Mouse (Mus musculus) MEL (cell line): ENCODE data around the gene Dnmt3l. TPM values are rescaled to one million over a fixed set of nuclear protein-coding genes. Genes with fewer than 3 reads are reported as not detected.

Source experiments
- DNase-seq: peaks from one replicate; pipeline ENCODE4 v3.0.0; 2011; ENCODE audit warnings: low read depth, low spot score
- H3K27ac ChIP-seq: 2 replicates; pipeline ENCODE4 v1.5.1; 2012; ENCODE audit warnings: low read depth, mild to moderate bottlenecking, control low read depth, low read length, moderate library complexity; ENCODE audit not compliant: control insufficient read depth
- H3K27me3 ChIP-seq, 2 experiments: fragments of 150-350 bp in 1 of 2; sonication (generic) in 1 of 2; 2 replicates each; pipeline ENCODE4 v1.6.1; 2012; ENCODE audit warnings: low read length in 2 of 2, mild to moderate bottlenecking in 2 of 2, improper control_type of control experiment in 1 of 2, moderate library complexity in 1 of 2; ENCODE audit not compliant: insufficient read depth in 2 of 2, control insufficient read depth in 1 of 2
- H3K36me3 ChIP-seq, 2 experiments: 2 replicates each; pipeline ENCODE4 v1.6.1; 2012 to 2014; ENCODE audit warnings: low read length in 2 of 2, improper control_type of control experiment in 1 of 2, inconsistent platforms in 1 of 2, mild to moderate bottlenecking in 1 of 2; ENCODE audit not compliant: insufficient read depth in 2 of 2, control insufficient read depth in 1 of 2
- H3K4me1 ChIP-seq, 2 experiments: fragments of 150-350 bp in 1 of 2; sonication (generic) in 1 of 2; 2 replicates each; pipeline ENCODE4 v1.6.1; 2012; ENCODE audit warnings: low read length in 2 of 2, improper control_type of control experiment in 1 of 2, mild to moderate bottlenecking in 1 of 2; ENCODE audit not compliant: insufficient read depth in 2 of 2, control insufficient read depth in 1 of 2
- H3K4me3 ChIP-seq, 2 experiments: fragments of 150-350 bp in 1 of 2; sonication (generic) in 1 of 2; 2 replicates each; pipeline ENCODE4 v1.5.1; 2012; ENCODE audit warnings: low read depth in 2 of 2, low read length in 2 of 2, mild to moderate bottlenecking in 2 of 2, moderate library complexity in 2 of 2, control low read depth in 1 of 2, improper control_type of control experiment in 1 of 2; ENCODE audit not compliant: control insufficient read depth in 1 of 2, insufficient read depth in 1 of 2
- H3K79me2 ChIP-seq: 2 replicates; pipeline ENCODE4 v1.6.1; 2012; ENCODE audit warnings: mild to moderate bottlenecking, low read length, moderate library complexity; ENCODE audit not compliant: control insufficient read depth, poor library complexity, insufficient read depth
- H3K9ac ChIP-seq: 2 replicates; pipeline ENCODE4 v1.6.1; 2012; ENCODE audit warnings: low read depth, mild to moderate bottlenecking, control low read depth, low read length, moderate library complexity; ENCODE audit not compliant: control insufficient read depth, poor library complexity, severe bottlenecking
- H3K9me3 ChIP-seq: fragments of 150-350 bp; sonication (generic); replicated peaks from 2 replicates; pipeline ENCODE4 v1.6.1; 2012; ENCODE audit warnings: mild to moderate bottlenecking, low read length, improper control_type of control experiment, moderate library complexity; ENCODE audit not compliant: insufficient read depth
- CHD1 ChIP-seq: IDR thresholded peaks from 2 replicates; pipeline ENCODE4 v1.6.1; 2012; ENCODE audit warnings: low read depth, mild to moderate bottlenecking, inconsistent platforms, low read length, improper control_type of control experiment
- CTCF ChIP-seq, 3 experiments: IDR thresholded peaks in 2 of 3; conservative IDR thresholded peaks in 1 of 3; 2 replicates each; pipeline ENCODE4 v1.5.1; 2011 to 2012; ENCODE audit warnings: low read length in 3 of 3, low read depth in 2 of 3, mild to moderate bottlenecking in 2 of 3, improper control_type of control experiment in 1 of 3, inconsistent platforms in 1 of 3, mixed read lengths in 1 of 3, moderate library complexity in 1 of 3; ENCODE audit not compliant: control insufficient read depth in 1 of 3, insufficient read depth in 1 of 3, poor library complexity in 1 of 3, severe bottlenecking in 1 of 3
- E2F4 ChIP-seq: IDR thresholded peaks from 2 replicates; pipeline ENCODE4 v1.6.1; 2011; ENCODE audit warnings: low read depth, low read length, improper control_type of control experiment, borderline replicate concordance
- EP300 ChIP-seq, 2 experiments: IDR thresholded peaks; 2 replicates each; pipeline ENCODE4 v1.6.1; 2011; ENCODE audit warnings: improper control_type of control experiment in 2 of 2, low read length in 2 of 2, low read depth in 1 of 2, mild to moderate bottlenecking in 1 of 2
- ETS1 ChIP-seq: IDR thresholded peaks from 2 replicates; pipeline ENCODE4 v1.6.1; 2012; ENCODE audit warnings: low read depth, mild to moderate bottlenecking, inconsistent platforms, low read length, improper control_type of control experiment, moderate library complexity
- GABPA ChIP-seq: IDR thresholded peaks from 2 replicates; pipeline ENCODE4 v1.6.1; 2012; ENCODE audit warnings: low read depth, mild to moderate bottlenecking, inconsistent platforms, low read length, improper control_type of control experiment, moderate library complexity
- JUND ChIP-seq: IDR thresholded peaks from 2 replicates; pipeline ENCODE4 v1.6.1; 2011; ENCODE audit warnings: low read depth, mild to moderate bottlenecking, improper control_type of control experiment, low read length
- MAX ChIP-seq: IDR thresholded peaks from 2 replicates; pipeline ENCODE4 v1.6.1; 2011; ENCODE audit warnings: low read length, improper control_type of control experiment
- MAZ ChIP-seq: IDR thresholded peaks from 2 replicates; pipeline ENCODE4 v1.6.1; 2012; ENCODE audit warnings: low read depth, mild to moderate bottlenecking, inconsistent platforms, low read length, improper control_type of control experiment
- MXI1 ChIP-seq: IDR thresholded peaks from 2 replicates; pipeline ENCODE4 v1.6.1; 2011; ENCODE audit warnings: mild to moderate bottlenecking, low read depth, low read length, improper control_type of control experiment
- NRF1 ChIP-seq: IDR thresholded peaks from 2 replicates; pipeline ENCODE4 v1.6.1; 2014; ENCODE audit warnings: low read depth, mild to moderate bottlenecking, inconsistent platforms, low read length, improper control_type of control experiment, moderate library complexity; ENCODE audit not compliant: poor library complexity, insufficient read depth, severe bottlenecking
- POLR2AphosphoS5 ChIP-seq: IDR thresholded peaks from 2 replicates; pipeline ENCODE4 v1.6.1; 2012; ENCODE audit warnings: low read depth, borderline replicate concordance, mild to moderate bottlenecking, inconsistent platforms, low read length, moderate library complexity, mixed read lengths
- RCOR1 ChIP-seq: IDR thresholded peaks from 2 replicates; pipeline ENCODE4 v1.6.1; 2012; ENCODE audit warnings: low read depth, mild to moderate bottlenecking, inconsistent platforms, low read length, improper control_type of control experiment
- TBP ChIP-seq: IDR thresholded peaks from 2 replicates; pipeline ENCODE4 v1.8.0; 2011; ENCODE audit warnings: low read depth, low read length, improper control_type of control experiment
- TCF12 ChIP-seq: IDR thresholded peaks from 2 replicates; pipeline ENCODE4 v1.6.1; 2014; ENCODE audit warnings: low read depth, mild to moderate bottlenecking, inconsistent platforms, low read length, improper control_type of control experiment, moderate library complexity
- USF1 ChIP-seq: IDR thresholded peaks from 2 replicates; pipeline ENCODE4 v1.6.1; 2014; ENCODE audit warnings: low read depth, mild to moderate bottlenecking, inconsistent platforms, low read length, improper control_type of control experiment, moderate library complexity
- ZC3H11A ChIP-seq: IDR thresholded peaks from 2 replicates; pipeline ENCODE4 v1.6.1; 2012; ENCODE audit warnings: low read depth, mild to moderate bottlenecking, inconsistent platforms, low read length, improper control_type of control experiment
- ZKSCAN1 ChIP-seq: IDR thresholded peaks from 2 replicates; pipeline ENCODE4 v1.6.1; 2012; ENCODE audit warnings: low read depth, mild to moderate bottlenecking, inconsistent platforms, low read length, improper control_type of control experiment, moderate library complexity
- polyA plus RNA-seq, 2 experiments: library from polyadenylated mRNA; stranded (reverse) in 1 of 2; unstranded in 1 of 2; fragments of >175 nt in 1 of 2; fragments of >200 nt in 1 of 2; gene quantifications; 2 replicates each; pipeline versions ENCODE4 v1.2.1 to v1.2.4; 2012; ENCODE audit warnings: low replicate concordance in 2 of 2, low read depth in 1 of 2; ENCODE audit not compliant: insufficient read length in 2 of 2, insufficient read depth in 1 of 2, missing spikeins in 1 of 2
- total RNA-seq: library from RNA; depleted of rRNA; stranded (reverse); fragments of 300-350 nt; gene quantifications from 2 replicates; pipeline ENCODE4 v1.2.3, GENCODE M21; 2012

Dnmt3l gene
- total and polyA plus RNA-seq, 3 experiments: not detected

- no peaks in the 10 kb centered on the region for H3K4me1 ChIP-seq
- no peaks in the 10 kb centered on the region for H3K79me2 ChIP-seq
- TF ChIP-seq CHD1 (no peak), GABPA (no peak), EP300 (IDR thresholded peaks at IDR 0.05; ENCODE audit: low read depth in 1 of 2, low read length in 2 of 2) (no peak), CTCF (IDR thresholded peaks at IDR 0.05 in 2 of 3, conservative IDR thresholded peaks at IDR 0.05 in 1 of 3; ENCODE audit: control insufficient read depth in 1 of 3, insufficient read depth in 1 of 3, low read depth in 2 of 3, low read length in 3 of 3, poor library complexity in 1 of 3, severe bottlenecking in 1 of 3) (no peak), MAZ (no peak), USF1 (no peak), ZC3H11A (no peak), RCOR1 (no peak), TCF12 (no peak), JUND (no peak)
- H3K9me3 ChIP-seq: no peaks in the 10 kb centered on the region
- DNase-seq: no peak
- no peak overlapping the region for H3K9ac ChIP-seq
- peaks cover 0 to 14% of the 10 kb centered on the region in 2 experiments for H3K27me3 ChIP-seq
- H3K27ac ChIP-seq: no peak overlapping the region
- H3K4me3 ChIP-seq: no peak overlapping the region
- H3K36me3 ChIP-seq: no peaks in the 10 kb centered on the region
Measured at GRCm38 (mm10) chr10:78048061-78048730, 6.4 kb downstream of the Dnmt3l start.

- peaks cover 0 to 13% of the 10 kb centered on the region in 2 experiments for H3K27me3 ChIP-seq
- H3K27ac ChIP-seq: no peak overlapping the region
- no peaks in the 10 kb centered on the region for H3K4me1 ChIP-seq
- no peak overlapping the region for H3K4me3 ChIP-seq
- DNase-seq: no peak
- no peak for TF ChIP-seq POLR2AphosphoS5
- no peaks in the 10 kb centered on the region for H3K9me3 ChIP-seq
- H3K79me2 ChIP-seq: no peaks in the 10 kb centered on the region
- H3K9ac ChIP-seq: no peak overlapping the region
- H3K36me3 ChIP-seq: no peaks in the 10 kb centered on the region
Measured at GRCm38 (mm10) chr10:78049519-78050035, 7.8 kb downstream of the Dnmt3l start.

- Histone ChIP-seq H3K79me2 (no peaks in the 10 kb centered on the region), H3K4me3 (no peak overlapping the region), H3K27me3 (peaks cover 0 to 11% of the 10 kb centered on the region in 2 experiments; a peak in 3 of 4 replicates), H3K9ac (no peak overlapping the region), H3K9me3 (no peaks in the 10 kb centered on the region), H3K36me3 (no peaks in the 10 kb centered on the region), H3K4me1 (no peaks in the 10 kb centered on the region), H3K27ac (no peak overlapping the region)
- TF ChIP-seq E2F4: no peak
- no peak for TF ChIP-seq POLR2AphosphoS5
- no peak for TF ChIP-seq GABPA
- TF ChIP-seq NRF1: no peak
- no peak for TF ChIP-seq ETS1
- TF ChIP-seq CHD1: no peak
- TF ChIP-seq EP300 (IDR thresholded peaks at IDR 0.05; ENCODE audit: low read depth in 1 of 2, low read length in 2 of 2): no peak
- no peak for TF ChIP-seq TBP
- no peak for TF ChIP-seq MAX
- TF ChIP-seq JUND: no peak
- no peak for TF ChIP-seq ZKSCAN1
- TF ChIP-seq MXI1: no peak
- no peak for DNase-seq
Measured at GRCm38 (mm10) chr10:78054633-78055565, 13.2 kb downstream of the Dnmt3l start.
